Mouse (Mus musculus) right cerebral cortex, adult 2 months (tissue): ENCODE measurements at regions not wholly inside any gene's neighbourhood (a gene's known extent, or its start where the extent isn't known, plus 50 kb on each side); places are given as distances from the start of the nearest gene placed in this dataset.

Experiments used
- DNase-seq, 2 experiments: peaks; one replicate each; pipeline ENCODE4 v3.0.0; 2021 to 2022; ENCODE audit warnings: low spot score in 2 of 2

- DNase-seq: no peak
Measured at GRCm38 (mm10) chr10:17428315-17428714, 294.7 kb upstream of the Cited2 start.

- no peak for DNase-seq
Measured at GRCm38 (mm10) chr10:17431068-17431467, 291.9 kb upstream of the Cited2 start.

- DNase-seq: no peak
Measured at GRCm38 (mm10) chr10:17434098-17434497, 288.9 kb upstream of the Cited2 start.

GRCm38 (mm10) chr10:17450240-17450639, 272.8 kb upstream of the Cited2 start:
- no peak for DNase-seq

- DNase-seq: no peak
Measured at GRCm38 (mm10) chr10:17470880-17471279, 252.1 kb upstream of the Cited2 start.

- DNase-seq: no peak
Measured at GRCm38 (mm10) chr10:17472536-17472935, 250.5 kb upstream of the Cited2 start.

- no peak for DNase-seq
Measured at GRCm38 (mm10) chr10:17475976-17476375, 247.0 kb upstream of the Cited2 start.

GRCm38 (mm10) chr10:17476720-17477119, 246.3 kb upstream of the Cited2 start:
- no peak for DNase-seq

- DNase-seq: no peak
Measured at GRCm38 (mm10) chr10:17478761-17479632, 244.0 kb upstream of the Cited2 start.

- no peak for DNase-seq
Measured at GRCm38 (mm10) chr10:17482751-17483150, 240.3 kb upstream of the Cited2 start.

GRCm38 (mm10) chr10:17485049-17485449, 238.0 kb upstream of the Cited2 start:
- DNase-seq: no peak

GRCm38 (mm10) chr10:17485515-17485914, 237.5 kb upstream of the Cited2 start:
- no peak for DNase-seq

- DNase-seq: no peak
Measured at GRCm38 (mm10) chr10:17486011-17486410, 237.0 kb upstream of the Cited2 start.

GRCm38 (mm10) chr10:17487460-17487859, 235.6 kb upstream of the Cited2 start:
- DNase-seq: no peak

GRCm38 (mm10) chr10:17491611-17492305, 231.3 kb upstream of the Cited2 start:
- no peak for DNase-seq

- no peak for DNase-seq
Measured at GRCm38 (mm10) chr10:17493137-17493536, 229.9 kb upstream of the Cited2 start.

GRCm38 (mm10) chr10:17496831-17497230, 226.2 kb upstream of the Cited2 start:
- no peak for DNase-seq

- no peak for DNase-seq
Measured at GRCm38 (mm10) chr10:17510626-17511193, 212.3 kb upstream of the Cited2 start.

- DNase-seq: no peak
Measured at GRCm38 (mm10) chr10:17511779-17512335, 211.2 kb upstream of the Cited2 start.

- no peak for DNase-seq
Measured at GRCm38 (mm10) chr10:17512487-17512886, 210.5 kb upstream of the Cited2 start.

- no peak for DNase-seq
Measured at GRCm38 (mm10) chr10:17513756-17514155, 209.3 kb upstream of the Cited2 start.

- DNase-seq: no peak
Measured at GRCm38 (mm10) chr10:17516068-17516467, 206.9 kb upstream of the Cited2 start.
